Mouse (Mus musculus) kidney, adult 2 months (tissue): ENCODE data around the gene Smim1.

Experiments
- CTCF ChIP-seq: fragments of 200-500 bp; conservative IDR thresholded peaks from 2 replicates; pipeline ENCODE4 v1.5.1; 2011; ENCODE audit warnings: low read depth, mild to moderate bottlenecking, control low read depth, low read length, moderate library complexity, mixed read lengths; ENCODE audit not compliant: insufficient read depth, insufficient read length
- POLR2A ChIP-seq: fragments of 200-500 bp; IDR thresholded peaks from one replicate; pipeline ENCODE4 v1.6.1; 2011; ENCODE audit warnings: low read depth, low read length, control low read depth

- no peak for TF ChIP-seq POLR2A
- no peak for TF ChIP-seq CTCF
These were observed 45.5 kb upstream of the Smim1 start for GRCm38 (mm10) chr4:154071521-154071920.
